Mouse (Mus musculus) v-Abl transformed pro-B cells (cell line): ENCODE results near the gene Gjd3.

Source experiments
- in situ Hi-C, 2 experiments: fragments of 400-800 bp; cut with MboI; formaldehyde crosslinking; loops; one replicate each; pipeline ENCODE4 v1.15.1; 2025; ENCODE audit not compliant: unreplicated experiment in 2 of 2

The Gjd3 gene

DNA sequence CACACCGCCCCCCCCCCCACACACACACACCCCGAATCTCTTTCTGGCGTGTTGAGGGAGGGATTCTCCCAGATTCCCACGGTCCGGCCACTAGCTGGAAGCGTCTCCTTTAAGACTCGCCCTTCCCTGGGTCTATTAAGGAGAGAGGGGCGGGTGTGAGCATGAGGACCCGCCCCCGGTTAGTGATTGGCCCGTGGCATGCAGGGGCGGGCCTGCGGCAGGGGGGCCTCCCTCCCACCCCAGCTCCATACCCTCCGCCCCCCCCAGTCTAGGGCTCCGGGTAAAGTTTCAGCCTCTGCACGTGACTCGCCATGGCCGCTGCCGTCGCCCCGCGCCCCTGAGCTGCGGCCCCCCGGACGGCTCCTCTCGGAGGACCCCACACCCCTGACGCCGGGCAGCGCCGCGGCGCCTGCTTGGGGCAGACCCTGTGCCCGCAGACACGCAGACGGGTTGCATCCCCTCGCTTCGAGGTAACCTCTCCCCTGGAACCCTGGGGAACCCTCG, 45.4 kb downstream of the Gjd3 start:
- in situ Hi-C loops, result loop anchor here (5.0 to 25.0 kb wide), 2 partner anchors 35 to 1650 kb away; no protein-coding TSS in a partner anchor

DNA sequence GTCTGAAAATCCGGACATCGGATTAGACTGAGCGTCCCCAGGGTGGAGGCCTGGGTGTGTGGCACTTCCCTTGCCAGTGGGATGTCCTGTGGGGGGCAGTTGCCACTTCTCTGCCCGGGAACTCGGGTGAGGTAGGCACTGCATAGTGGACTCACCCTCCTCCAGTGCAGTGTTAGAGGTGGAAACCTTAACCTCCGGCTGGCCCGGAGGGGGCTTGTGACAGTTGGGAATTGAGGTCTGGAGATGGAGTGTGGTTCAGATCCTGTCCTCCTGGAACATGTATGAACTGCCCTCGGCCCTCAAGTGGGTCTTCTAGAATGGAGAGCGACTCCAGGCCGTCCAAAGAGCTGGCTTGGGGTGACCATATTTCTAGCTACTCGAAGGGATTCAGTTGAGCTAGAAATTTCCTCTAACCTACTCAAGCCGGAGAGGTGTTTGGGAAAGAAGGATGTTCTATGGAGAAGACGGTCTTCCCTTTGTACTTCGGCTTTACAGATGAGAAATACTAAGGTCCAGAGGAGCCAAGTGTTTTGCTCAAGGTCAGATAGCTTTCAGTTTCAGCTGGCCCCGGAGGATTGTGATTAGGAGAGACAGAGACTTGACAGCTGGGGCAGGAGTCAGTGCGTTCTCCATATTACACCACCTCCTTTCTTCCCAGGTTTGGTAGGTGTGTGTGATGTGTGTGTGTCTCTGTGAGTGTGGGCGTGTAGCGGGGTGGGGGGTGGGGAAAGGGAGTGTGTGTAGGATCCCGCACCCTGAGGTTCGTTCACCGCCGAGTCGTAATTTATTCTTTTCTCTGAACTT, 46.0 kb downstream of the Gjd3 start:
- in situ Hi-C loops, result loop anchor here (5.0 to 25.0 kb wide), 2 partner anchors 35 to 1650 kb away; no protein-coding TSS in a partner anchor

DNA sequence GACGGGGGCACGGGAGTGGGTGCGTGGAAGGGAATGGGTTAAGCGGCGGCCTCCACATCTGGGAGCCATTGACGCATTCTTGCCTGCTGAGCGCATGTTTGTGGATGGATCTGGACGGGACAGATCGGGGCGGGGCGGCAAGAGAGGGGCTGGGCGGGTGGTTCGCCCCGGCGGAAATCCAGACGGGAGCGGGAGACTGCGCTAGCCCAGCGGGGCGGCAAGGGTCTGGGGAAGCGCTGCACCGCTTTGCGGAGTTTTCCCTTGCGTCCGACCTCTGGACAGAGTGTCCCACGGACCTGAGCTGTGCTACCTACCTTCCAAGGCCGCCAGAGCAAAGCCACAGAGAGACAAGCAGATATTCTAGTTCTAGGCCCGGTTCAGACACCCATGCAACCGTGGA, 46.6 kb downstream of the Gjd3 start:
- in situ Hi-C loops, result loop anchor here (5.0 to 25.0 kb wide), 2 partner anchors 36 to 1651 kb away; no protein-coding TSS in a partner anchor

DNA sequence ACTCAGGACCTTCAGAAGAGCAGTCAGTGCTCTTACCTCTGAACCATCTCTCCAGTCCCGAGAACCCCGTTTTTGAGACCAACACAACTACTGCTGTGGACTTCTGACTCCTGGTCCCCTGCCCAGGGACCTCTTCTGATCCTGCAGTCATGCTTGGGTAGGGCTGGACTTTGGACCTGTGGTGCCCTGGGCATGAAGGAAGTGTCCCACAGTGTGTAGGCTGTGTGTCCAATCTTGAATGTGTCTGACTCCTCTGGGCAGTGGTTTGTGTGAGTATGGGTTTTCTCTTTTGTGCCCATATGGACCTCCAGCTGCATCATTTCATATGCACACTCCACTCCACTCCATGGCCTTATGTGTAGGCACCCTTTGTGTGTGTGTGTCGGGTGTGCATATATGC, 47.7 kb downstream of the Gjd3 start:
- in situ Hi-C loops, result loop anchor here (5.0 to 25.0 kb wide), 2 partner anchors 37 to 1652 kb away; no protein-coding TSS in a partner anchor

DNA sequence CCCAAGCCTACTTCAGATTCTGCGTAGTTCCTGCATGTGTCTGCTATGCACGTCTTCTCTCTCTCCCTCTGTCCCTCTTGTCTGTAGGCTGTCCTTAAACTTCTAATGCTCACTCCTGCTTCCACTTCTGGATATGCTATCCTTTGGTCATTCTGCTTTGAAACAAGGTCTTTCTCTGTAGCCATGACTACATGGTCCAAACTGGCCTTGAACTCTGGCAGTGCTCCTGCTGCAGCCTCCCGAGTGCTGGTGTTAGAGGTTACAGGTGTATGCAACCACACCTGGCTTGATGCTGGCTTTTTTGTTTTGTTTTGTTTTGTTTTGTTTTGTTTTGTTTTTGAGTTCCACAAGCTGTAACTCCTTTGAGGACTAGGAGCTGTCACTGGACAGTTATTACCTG, 48.4 kb downstream of the Gjd3 start:
- in situ Hi-C loops, result loop anchor here in 1 of 2 experiments (25.0 kb wide), 1 partner anchor 1653 kb away; no protein-coding TSS in a partner anchor

DNA sequence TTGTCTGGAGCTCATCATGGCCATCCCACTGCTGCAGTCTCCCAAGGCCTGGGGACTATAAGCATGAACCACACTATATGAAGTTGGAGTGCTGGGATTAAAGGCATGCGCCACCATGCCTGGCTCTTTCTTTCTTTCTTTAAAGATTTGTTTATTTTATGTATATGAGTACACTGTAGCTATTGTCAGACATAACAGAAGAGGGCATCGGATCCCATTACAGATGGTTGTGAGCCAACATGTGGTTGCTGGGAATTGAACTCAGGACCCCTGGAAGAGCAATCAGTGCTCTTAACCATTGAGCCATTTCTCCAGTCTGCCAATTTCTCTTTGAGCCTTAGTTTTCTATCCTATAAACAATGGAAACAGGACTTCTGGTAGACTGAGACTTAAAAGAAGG, 49.0 kb downstream of the Gjd3 start:
- in situ Hi-C loops, result loop anchor here in 1 of 2 experiments (25.0 kb wide), 1 partner anchor 1653 kb away; no protein-coding TSS in a partner anchor

DNA sequence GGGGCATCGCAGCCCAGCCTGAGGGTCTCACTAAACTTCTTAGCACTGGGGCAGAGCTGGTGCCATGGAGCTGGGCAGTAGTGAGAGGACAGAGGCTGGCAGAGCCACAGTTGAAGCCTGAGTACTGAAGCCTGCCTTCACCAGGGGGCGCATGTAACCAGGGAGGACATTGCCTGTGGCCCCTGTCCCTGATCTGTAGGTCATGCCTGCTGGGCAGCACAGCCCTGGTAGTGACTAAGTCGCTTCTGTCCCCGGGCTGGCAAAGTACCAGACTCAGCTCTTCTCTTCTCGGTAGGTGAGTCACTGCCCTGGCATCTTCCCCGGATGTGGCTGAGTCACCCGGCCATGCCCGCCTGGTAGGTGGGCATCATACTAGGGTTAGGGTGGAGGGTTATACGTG, 49.7 kb downstream of the Gjd3 start:
- in situ Hi-C loops, result loop anchor here in 1 of 2 experiments (25.0 kb wide), 1 partner anchor 1654 kb away; no protein-coding TSS in a partner anchor

DNA sequence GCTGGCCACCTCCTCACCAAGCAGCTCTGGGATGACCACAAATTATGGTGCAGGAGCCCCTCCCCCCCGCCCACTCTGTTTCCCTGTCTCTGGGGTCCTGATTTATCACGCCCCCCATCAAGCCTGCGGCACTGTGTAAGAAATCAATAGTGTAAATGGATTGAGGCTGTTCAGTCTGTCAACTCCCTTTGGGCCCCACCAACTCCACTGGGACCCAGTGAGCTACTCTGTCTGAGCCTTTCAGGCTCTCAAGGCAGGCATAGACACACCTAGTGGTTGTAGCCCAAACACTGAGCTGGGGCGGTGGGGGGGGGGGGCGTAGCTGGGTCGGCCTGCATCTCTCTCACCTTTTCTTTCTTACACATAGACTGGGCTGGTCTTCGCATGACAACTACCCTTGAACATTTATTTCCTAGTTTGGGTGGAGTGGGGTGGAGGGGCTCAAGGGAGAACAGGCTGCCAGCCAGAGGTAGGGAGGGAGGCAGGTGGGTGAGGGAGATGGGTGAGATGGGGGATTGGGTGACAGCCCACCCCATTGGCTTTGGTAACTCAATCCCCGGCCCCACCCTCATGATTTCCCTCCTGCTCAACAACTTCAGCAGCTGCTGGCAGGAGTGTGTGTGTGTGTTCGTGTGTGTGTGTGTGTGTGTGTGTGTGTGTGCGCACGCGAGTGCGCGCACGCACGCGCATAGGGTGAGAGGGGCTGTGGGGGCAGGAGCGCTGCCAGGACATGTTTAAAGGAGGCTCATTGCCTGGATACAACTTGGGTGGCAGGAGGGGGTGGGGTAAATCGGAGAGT, 50.3 kb downstream of the Gjd3 start:
- in situ Hi-C loops, result loop anchor here in 1 of 2 experiments (25.0 kb wide), 1 partner anchor 1655 kb away; no protein-coding TSS in a partner anchor
